10 mouse cellular contexts compared by ENCODE assay signal in the genomic region with DNA sequence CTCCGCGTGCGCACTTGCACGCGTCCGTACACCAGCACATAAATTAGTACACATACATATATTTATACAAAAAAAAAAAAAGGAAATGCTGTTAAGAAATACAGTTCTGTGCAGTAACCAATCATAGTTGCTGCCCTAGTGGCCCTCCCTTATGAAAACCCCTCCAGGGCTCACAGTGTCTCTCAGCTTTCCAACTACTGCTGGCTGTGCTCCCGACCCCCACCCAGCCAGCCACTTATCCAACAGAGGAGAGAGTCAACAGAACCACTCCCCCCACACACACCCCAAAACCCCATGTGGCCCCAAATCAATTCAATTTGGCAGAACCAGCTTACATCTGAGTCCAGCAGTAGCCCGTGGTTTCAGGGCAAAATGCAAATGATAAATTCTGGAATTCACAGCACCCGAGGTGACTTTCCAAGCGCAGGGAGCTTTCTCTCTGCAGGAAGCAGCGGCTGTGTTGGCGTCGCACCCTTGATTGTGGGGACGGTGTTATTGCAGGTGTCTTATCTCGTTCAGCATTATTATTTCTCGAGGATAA. TPM values are rescaled to one million over a fixed set of nuclear protein-coding genes. Genes with fewer than 3 reads are reported as not detected.
DNase-seq lines count a peak whose midpoint lies in the region; ATAC-seq and TF ChIP-seq lines count a peak whose summit lies in the region.
"Had no signal": no experiment of that assay in that cellular context is flagged by ENCODE, and none has a peak within 500 bp of the region (broad histone marks: within the 10 kb centered on the region; RNA-seq: fewer than 3 reads in every experiment).

No protein-coding gene starts in this region.

- no peak for TF ChIP-seq EP300 in ES-Bruce4 (IDR thresholded peaks at IDR 0.05; ENCODE audit: insufficient read depth, low read depth, low read length)

- WGBS in heart, embryonic 10.5 days: 23% methylated on average over 16 of the region's 16 CpGs
- WGBS in hindbrain, embryonic 12.5 days: 23% methylated on average over 16 of the region's 16 CpGs
- 28% methylated on average over 16 of the region's 16 CpGs for WGBS in midbrain, embryonic 11.5 days

- 0 out of 2 replicates have a peak overlapping the region, but pooled peaks have one; percentile 39 for H3K27ac ChIP-seq in heart, embryonic 10.5 days
- H3K27ac ChIP-seq in ES-Bruce4 (ENCODE audit: insufficient read depth, low read length): no peak overlapping the region
- H3K27ac ChIP-seq in hindbrain, embryonic 12.5 days: peak overlapping the region; percentile 79
- H3K27ac ChIP-seq in midbrain, embryonic 11.5 days (ENCODE audit: low read depth, low read length): no peak overlapping the region
- H3K27ac ChIP-seq in left cerebral cortex, adult 2 months: no peak overlapping the region

- no peak for TF ChIP-seq POLR2A in ES-Bruce4 (IDR thresholded peaks at IDR 0.05; ENCODE audit: insufficient read depth, low read length)

- intact Hi-C loops in heart, postnatal 10 days (cut with DNase I): no loop called here
- intact Hi-C loops in left cerebral cortex, adult 2 months (cut with DNase I): no loop called here

- H3K4me2 ChIP-seq in hindbrain, embryonic 12.5 days (replicated peaks): peak overlapping the region; percentile 29; the same call in 1 of the 2 replicates
- peak overlapping the region; percentile 13 for H3K4me2 ChIP-seq in midbrain, embryonic 11.5 days

- H3K4me3 ChIP-seq in heart, embryonic 10.5 days: peak overlapping the region; percentile 35
- H3K4me3 ChIP-seq in ES-Bruce4 (ENCODE audit: low read depth, low read length): peak overlapping the region; percentile 9; the same call in 1 of the 2 replicates
- no peak overlapping the region for H3K4me3 ChIP-seq in hindbrain, embryonic 12.5 days
- no peak overlapping the region for H3K4me3 ChIP-seq in midbrain, embryonic 11.5 days (ENCODE audit: low read depth, low read length)
- H3K4me3 ChIP-seq in left cerebral cortex, adult 2 months: no peak overlapping the region
- H3K4me3 ChIP-seq: megakaryocyte, embryonic 14.5 days had no signal

- H3K4me1 ChIP-seq in heart, embryonic 10.5 days: peaks cover 25% of the 10 kb centered on the region
- peaks cover 9% of the 10 kb centered on the region for H3K4me1 ChIP-seq in ES-Bruce4 (ENCODE audit: control insufficient read depth, insufficient read depth, low read length)
- peaks cover 32% of the 10 kb centered on the region for H3K4me1 ChIP-seq in hindbrain, embryonic 12.5 days
- H3K4me1 ChIP-seq in midbrain, embryonic 11.5 days (ENCODE audit: control insufficient read depth, insufficient read depth, low read length): peaks cover 6% of the 10 kb centered on the region; the same call in 1 of the 2 replicates

- peak overlapping the region; percentile 29; the same call in 1 of the 2 replicates for H3K9ac ChIP-seq in ES-Bruce4 (ENCODE audit: low read depth, poor library complexity, severe bottlenecking)
- H3K9ac ChIP-seq in hindbrain, embryonic 12.5 days: 0 out of 2 replicates have a peak overlapping the region, but pooled peaks have one; percentile 8
- H3K9ac ChIP-seq in midbrain, embryonic 11.5 days (ENCODE audit: low read length): no peak overlapping the region; the same call in 1 of the 2 replicates

- no peak for ATAC-seq in hindbrain, embryonic 12.5 days (ENCODE audit: low FRiP score)
- no peak for ATAC-seq in midbrain, embryonic 11.5 days (ENCODE audit: low FRiP score)

- TF ChIP-seq CTCF in ES-Bruce4 (IDR thresholded peaks at IDR 0.05; ENCODE audit: low read depth, low read length): no peak
- no peak for TF ChIP-seq CTCF in left cerebral cortex, adult 2 months (IDR thresholded peaks at IDR 0.05)

- H3K9me3 ChIP-seq in heart, embryonic 10.5 days: no peaks in the 10 kb centered on the region
- no peaks in the 10 kb centered on the region for H3K9me3 ChIP-seq in ES-Bruce4 (replicated peaks; ENCODE audit: control insufficient read depth, insufficient read depth, low read length, poor library complexity, severe bottlenecking)
- no peaks in the 10 kb centered on the region for H3K9me3 ChIP-seq in hindbrain, embryonic 12.5 days (replicated peaks)
- no peaks in the 10 kb centered on the region for H3K9me3 ChIP-seq in midbrain, embryonic 11.5 days (ENCODE audit: control insufficient read depth, low read length)
- H3K9me3 ChIP-seq: megakaryocyte, embryonic 14.5 days had no signal

- DNase-seq in heart, embryonic 10.5 days (ENCODE audit: low spot score): no peak
- DNase-seq in heart, postnatal 10 days: no peak
- no peak for DNase-seq in midbrain, embryonic 11.5 days (ENCODE audit: low spot score, missing footprints)
- DNase-seq in left cerebral cortex, adult 2 months (ENCODE audit: extremely low spot score in 1 of 2, low spot score in 2 of 2): no peak
- DNase-seq in layer of hippocampus, postnatal 36 days: no peak
- no peak for DNase-seq in spleen, postnatal 10 days (ENCODE audit: low spot score in 2 of 2)
- DNase-seq: right cerebral cortex, postnatal 4 days had no signal

- H3K27me3 ChIP-seq in heart, embryonic 10.5 days (ENCODE audit: insufficient read depth, poor library complexity, severe bottlenecking): peaks cover 73% of the 10 kb centered on the region
- H3K27me3 ChIP-seq in ES-Bruce4 (ENCODE audit: control insufficient read depth, insufficient read depth, low read length, poor library complexity, severe bottlenecking): no peaks in the 10 kb centered on the region
- peaks cover 34% of the 10 kb centered on the region for H3K27me3 ChIP-seq in hindbrain, embryonic 12.5 days
- H3K27me3 ChIP-seq in midbrain, embryonic 11.5 days (ENCODE audit: control insufficient read depth, insufficient read depth, low read length): peaks cover 12% of the 10 kb centered on the region

- H3K36me3 ChIP-seq in heart, embryonic 10.5 days: no peaks in the 10 kb centered on the region
- no peaks in the 10 kb centered on the region for H3K36me3 ChIP-seq in ES-Bruce4 (ENCODE audit: control insufficient read depth, insufficient read depth, low read length, poor library complexity, severe bottlenecking)
- H3K36me3 ChIP-seq in hindbrain, embryonic 12.5 days: no peaks in the 10 kb centered on the region
- no peaks in the 10 kb centered on the region for H3K36me3 ChIP-seq in midbrain, embryonic 11.5 days (ENCODE audit: control insufficient read depth, insufficient read depth, low read length)

RNA-seq across cellular contexts. Expression of a gene that starts 36.7 kb away (rescaled TPM):
- polyA plus RNA-seq in heart, embryonic 10.5 days (2016; fragmentation: Nextera tagmentation; extraction: Ambion mirVana): 6.1 and 7.4 TPM in 2 replicates
- 10 to 100 TPM; 32.2 to 33.9 TPM for total RNA-seq in heart, postnatal 10 days (2021)
- polyA plus RNA-seq in ES-Bruce4 (2011; ENCODE audit: insufficient read depth, insufficient read length, low read depth, missing spikeins): 28.6 and 28.7 TPM in 2 replicates
- polyA plus RNA-seq in hindbrain, embryonic 12.5 days (2016; fragmentation: Nextera tagmentation; extraction: Ambion mirVana): 26.3 and 28.3 TPM in 2 replicates
- polyA plus RNA-seq in midbrain, embryonic 11.5 days (2014; fragmentation: Nextera tagmentation; extraction: Ambion mirVana): 14.6 and 15.1 TPM in 2 replicates
- total RNA-seq in left cerebral cortex, adult 2 months (2021): 10 to 100 TPM; 58.5 to 62.9 TPM
- total RNA-seq in layer of hippocampus, postnatal 36 days (2021): 10 to 100 TPM; 67.5 to 75.6 TPM

Comparison
In these comparisons a context has a peak if more than half of its experiments do, and no peak if none do; other contexts are left out.
1. H3K27ac ChIP-seq: peak in heart, embryonic 10.5 days (single experiment) and hindbrain, embryonic 12.5 days (single experiment); none in ES-Bruce4 (single experiment), midbrain, embryonic 11.5 days (single experiment) and left cerebral cortex, adult 2 months (single experiment).
2. H3K4me3 ChIP-seq: peak in heart, embryonic 10.5 days (single experiment) and ES-Bruce4 (single experiment); none in hindbrain, embryonic 12.5 days (single experiment), midbrain, embryonic 11.5 days (single experiment) and left cerebral cortex, adult 2 months (single experiment).